Mouse (Mus musculus): ENCODE data around the gene Armcx3. TPM values are rescaled to one million over a fixed set of nuclear protein-coding genes. Genes with fewer than 3 reads are reported as not detected.

The Armcx3 gene
- total RNA-seq, 2 experiments from 2014 or later, result 78.1 to 85.7 TPM

Small RNA genes lying within 50 kb of the gene (microRNA-seq; reads per million reads assigned to microRNA genes)
- gene Mir7093, result 0.40 to 1.3 reads per million in 2 experiments

Other genes with a start within 250 kb of the Armcx3 start
- gene Timm8a1, start 214.7 kb upstream of the Armcx3 start, total RNA-seq (2021), result 10 to 100 TPM; 19.8 to 21.3 TPM
- under 1 TPM; 0.87 to 0.91 TPM for gene Btk, start 173.0 kb upstream of the Armcx3 start, total RNA-seq (2021)
- 100 to 1,000 TPM; 125 to 148 TPM for gene Rpl36a, start 170.9 kb upstream of the Armcx3 start, total RNA-seq (2021)
- 1 to 10 TPM; 7.3 to 8.5 TPM for gene Gla, start 155.5 kb upstream of the Armcx3 start, total RNA-seq (2021)
- gene Hnrnph2, start 155.4 kb upstream of the Armcx3 start, total RNA-seq (2021), result 100 to 1,000 TPM; 155 to 158 TPM
- 10 to 100 TPM; 33.4 to 38.1 TPM for gene Armcx4, start 70.1 kb upstream of the Armcx3 start, total RNA-seq (2021)
- gene Armcx1, start 38.6 kb upstream of the Armcx3 start, total RNA-seq (2021), result 10 to 100 TPM; 50.8 to 59.2 TPM
- 1 to 10 TPM; 6.1 to 6.5 TPM for gene Armcx6, start 5.2 kb upstream of the Armcx3 start, total RNA-seq (2021)
- gene Armcx2, start 52.6 kb downstream of the Armcx3 start, total RNA-seq (2021), result 10 to 100 TPM; 78.5 to 80.1 TPM
- under 1 TPM in 1 of 2 experiments, not detected in 1; 0.10 TPM for gene Nxf2, start 208.2 kb downstream of the Armcx3 start, total RNA-seq (2021)